Mouse (Mus musculus) G1E-ER4 (cell line): ENCODE results near the gene Pank3. TPM values are rescaled to one million over a fixed set of nuclear protein-coding genes. Genes with fewer than 3 reads are reported as not detected.

Experiments
- GATA1 ChIP-seq: IDR thresholded peaks from one replicate; pipeline ENCODE4 v1.8.0; 2012; ENCODE audit warnings: low read length, inconsistent platforms
- polyA plus RNA-seq: library from polyadenylated mRNA; stranded (reverse); fragments of >175 nt; gene quantifications from 2 replicates; pipeline ENCODE4 v1.2.3, GENCODE M21; 2012

Pank3 gene
- polyA plus RNA-seq, 1 experiment = 3.5 TPM

DNA sequence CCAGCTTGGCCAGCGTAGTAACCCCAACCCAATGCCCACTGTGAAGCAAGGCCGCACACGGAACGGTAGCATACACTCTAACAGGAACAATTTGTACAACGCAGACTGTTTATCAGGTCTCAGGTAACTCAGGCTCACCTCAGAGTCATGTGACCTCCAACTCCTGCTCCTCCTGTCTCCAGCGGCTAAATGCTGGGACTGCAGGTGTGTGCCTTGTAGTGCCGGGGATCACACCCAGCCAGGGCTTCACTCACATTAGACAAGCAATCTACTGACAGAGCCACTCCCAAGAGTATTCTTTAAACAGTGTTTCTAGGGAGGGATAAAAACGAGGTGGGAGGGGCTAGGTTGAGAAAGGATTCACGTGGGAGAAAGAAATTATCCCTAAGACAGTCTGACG is 42.2 kb downstream of the Pank3 start:
- TF ChIP-seq GATA1 = no peak

DNA sequence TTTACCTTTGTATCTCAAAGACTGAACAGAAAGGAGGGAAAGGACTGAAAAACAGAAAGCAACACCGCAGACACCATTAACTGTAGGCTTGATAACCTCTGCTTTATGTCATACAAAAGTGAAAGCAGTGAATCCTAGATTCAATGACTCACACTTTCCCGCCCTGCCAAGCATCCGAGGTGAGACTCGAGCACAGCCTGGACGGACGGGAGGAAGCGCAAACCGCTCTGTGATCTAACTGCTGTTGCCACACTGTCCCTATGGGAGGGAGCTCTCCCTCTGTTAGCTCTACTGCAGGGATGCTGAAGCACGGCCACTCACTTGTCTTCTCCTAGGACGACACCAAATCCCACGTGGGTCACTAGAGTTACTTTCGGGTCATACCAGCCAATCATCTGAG is 47.0 kb downstream of the Pank3 start:
- no peak for TF ChIP-seq GATA1

DNA sequence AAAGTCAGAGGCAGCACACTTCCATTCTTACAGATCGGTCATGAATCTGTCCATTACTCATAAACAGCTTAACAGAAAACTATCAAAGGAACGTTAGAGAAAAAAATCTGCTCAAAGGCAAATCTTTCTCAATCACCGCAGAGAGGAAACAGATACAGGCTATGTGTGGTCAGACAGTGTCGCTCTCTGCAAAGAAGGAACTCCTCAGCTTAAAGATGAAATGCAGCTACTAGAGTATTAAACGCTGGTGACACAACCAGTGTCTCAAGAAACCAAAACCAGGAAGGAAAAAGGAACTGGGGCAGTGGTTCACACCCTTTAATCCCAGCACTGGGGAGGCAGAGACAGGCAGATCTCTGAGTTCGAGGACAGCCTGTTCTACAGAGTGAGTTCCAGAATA is 58.4 kb downstream of the Pank3 start:
- no peak for TF ChIP-seq GATA1

DNA sequence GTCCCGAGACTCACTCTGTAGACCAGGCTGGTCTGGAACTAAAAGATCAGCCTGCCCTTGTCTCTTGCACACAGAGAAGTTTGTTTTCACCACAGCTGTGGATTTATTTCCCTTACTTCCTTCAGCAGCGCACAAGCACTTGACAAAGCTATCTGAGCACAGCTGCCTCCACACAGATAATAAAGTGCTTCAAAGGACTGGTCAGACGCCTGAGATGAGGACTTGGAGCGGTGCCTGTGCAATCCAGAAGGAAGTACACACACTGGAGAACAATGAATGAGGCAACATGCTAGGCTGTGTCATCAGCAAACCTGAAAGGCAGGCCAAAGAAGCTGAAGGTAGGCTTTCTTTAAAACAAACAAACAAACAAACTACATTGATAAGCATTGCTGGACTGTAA is 62.9 kb downstream of the Pank3 start:
- no peak for TF ChIP-seq GATA1

DNA sequence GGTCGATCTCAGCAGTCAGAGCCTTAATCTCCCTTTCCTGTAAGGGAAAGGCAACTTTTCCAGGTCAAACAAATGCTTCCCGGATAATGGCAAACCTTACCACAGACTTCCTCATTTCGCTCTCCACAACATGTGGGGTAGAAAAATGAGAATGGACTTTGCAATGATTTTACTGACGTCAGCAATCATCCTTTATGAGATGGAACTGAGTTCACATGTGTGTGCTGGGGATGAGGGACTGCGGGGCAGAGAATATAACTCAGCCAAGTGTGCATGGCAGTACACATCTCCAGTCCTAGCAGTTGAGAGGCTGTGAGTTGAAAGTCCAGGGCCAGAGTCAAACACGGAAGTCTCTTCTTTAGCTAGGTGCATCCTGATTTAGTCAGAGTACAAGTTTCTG is 64.0 kb downstream of the Pank3 start:
- TF ChIP-seq GATA1 = no peak

DNA sequence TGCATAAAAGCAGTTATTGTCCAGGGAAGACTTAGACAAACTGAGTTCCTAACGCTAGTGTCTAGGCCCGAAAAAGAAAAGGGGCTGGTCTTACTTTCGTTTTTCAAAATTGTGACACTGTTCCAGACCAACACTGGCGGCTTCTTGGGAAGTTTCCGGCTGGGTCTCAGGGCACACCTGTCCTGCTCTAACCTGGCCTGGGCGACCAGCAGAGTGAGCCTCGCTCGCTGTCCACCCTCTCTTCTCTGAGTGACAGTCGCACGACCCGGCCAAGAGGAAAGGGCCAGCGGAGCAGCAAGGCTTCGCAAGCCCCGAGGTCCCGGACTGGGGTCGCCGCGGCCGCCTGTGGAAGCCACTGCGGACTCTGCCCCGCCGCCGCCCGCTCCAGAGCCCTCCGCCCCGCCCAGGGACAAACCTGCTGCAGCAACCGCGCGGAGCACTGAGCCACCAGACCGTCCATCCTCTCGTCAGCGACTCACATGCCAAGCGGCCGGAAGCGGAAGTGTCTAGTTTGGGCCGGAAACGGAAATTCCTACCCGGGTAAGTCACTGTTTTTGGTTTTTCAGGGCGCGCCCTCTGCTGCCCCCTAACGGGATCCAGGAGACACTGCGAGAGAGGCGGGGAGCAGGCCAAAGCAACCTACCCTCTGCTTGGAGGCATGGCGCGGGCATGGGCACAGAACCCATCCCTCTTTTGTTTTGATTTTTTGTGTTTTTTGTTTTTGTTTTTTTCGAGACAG is 64.9 kb downstream of the Pank3 start, which contains the start of gene Rars:
Rars (minus strand) TSS at position 485 of the 739 bp plus-strand sequence.
- TF ChIP-seq GATA1 = no peak

DNA sequence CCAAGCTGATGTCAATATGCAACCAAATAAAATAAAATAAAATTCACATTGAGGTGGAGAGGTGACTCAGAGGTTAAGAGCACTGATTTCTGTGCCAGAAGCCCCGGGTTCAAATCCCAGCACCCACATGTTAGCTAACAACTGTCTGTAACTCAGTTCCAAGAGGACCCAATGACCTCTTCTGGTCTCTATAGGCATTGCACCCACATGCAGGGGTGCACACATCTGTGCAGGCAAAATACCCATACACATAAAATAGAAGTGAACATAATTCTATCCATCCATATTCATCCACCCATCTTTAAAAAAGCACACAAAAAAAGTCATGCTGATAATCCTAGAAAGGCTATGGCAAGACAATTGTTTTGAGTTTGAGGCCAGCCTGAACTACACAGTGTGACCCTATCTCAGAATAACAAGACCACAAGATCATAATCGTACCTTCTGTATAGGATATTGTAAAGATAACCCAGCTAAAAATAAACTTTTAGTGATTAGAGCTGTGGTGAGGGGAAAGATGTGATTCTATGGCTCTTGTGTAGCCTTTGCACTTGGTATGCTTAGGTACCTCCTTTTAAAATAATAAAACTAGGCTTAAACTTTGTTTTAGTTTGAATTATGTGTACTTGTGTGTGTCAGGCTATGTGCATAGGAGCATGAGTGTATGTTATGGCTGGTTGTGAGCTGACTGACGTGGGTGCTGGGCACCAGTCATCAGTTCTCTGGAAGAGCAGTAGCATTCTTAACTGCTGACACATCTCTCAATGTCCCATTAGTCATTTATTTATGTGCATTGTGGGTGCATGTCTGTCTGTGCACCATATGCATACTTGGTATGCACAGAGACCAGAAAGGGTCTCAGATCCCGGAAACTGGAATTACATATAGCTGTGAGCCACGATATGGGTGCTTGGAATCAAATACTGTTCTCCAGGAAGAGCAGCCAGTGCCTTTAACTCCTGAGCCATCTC is 68.2 kb downstream of the Pank3 start:
- TF ChIP-seq GATA1 = no peak

DNA sequence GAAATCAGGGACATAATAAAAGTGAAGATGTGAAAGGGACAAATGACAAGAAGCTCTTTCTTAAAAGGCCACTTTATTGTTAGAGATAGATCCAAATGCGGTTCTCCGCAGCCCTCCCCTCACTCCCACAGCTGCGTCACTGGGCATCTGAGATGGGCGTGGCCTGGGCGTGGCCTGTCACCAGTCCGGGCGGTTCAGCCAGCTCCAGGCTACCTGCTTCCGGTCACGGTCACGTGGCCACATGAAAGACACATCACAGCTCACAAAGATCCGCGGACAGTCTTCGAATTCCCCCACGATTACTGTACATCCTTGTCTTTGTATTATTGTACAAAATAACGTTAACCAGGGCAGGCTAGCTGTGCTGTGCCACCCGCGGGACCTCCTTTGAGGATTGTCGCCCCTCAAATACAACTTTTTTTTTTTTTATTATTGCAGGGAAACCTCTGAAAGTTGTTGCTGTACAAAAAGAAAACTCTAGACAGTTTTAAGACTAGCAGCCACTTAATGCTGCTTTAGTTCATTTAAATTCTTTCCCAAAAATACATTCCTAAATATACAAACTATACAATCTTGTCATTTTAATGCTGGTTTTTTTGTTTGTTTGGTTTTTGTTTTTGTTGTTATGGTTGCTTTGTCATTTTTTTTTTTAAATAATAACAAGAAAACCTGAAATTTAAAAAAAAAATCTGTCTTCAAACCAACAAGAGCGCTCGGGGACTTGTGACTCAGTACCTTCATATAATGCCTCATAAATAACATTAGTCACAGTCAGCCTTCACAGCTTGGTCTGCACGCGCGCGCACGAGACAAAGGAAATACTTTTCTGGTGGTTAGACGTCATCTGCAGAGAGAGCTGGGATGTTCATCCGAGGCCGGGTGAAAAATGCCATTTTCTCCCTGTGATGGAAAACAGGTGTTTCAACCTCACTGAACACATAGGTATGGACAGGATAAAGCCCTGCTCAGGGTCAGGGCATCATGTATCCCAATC is 69.4 kb downstream of the Pank3 start:
- TF ChIP-seq GATA1 = no peak

DNA sequence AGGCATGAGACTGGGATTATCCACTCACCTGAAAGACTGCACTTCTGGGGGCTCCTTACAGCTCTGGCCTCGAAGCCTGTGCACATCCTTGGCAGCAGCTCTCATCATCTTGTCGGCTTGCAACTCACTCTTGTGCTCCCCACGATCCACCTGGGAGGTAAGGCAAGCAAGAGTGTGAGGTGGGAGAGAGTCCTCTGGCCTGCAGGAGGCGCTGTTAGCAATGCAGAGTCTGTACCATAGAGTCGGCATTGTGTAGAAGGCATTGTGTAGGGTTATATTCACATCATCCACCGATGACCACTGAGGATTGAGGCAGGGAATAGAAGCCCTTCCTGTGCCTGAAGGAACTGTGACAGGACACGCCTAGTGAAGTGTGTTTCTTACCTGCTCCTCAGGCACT is 71.0 kb downstream of the Pank3 start:
- TF ChIP-seq GATA1 = no peak

Other genes starting within 250 kb of the Pank3 start
- not detected in 2 replicates for gene Fbll1, start 29.4 kb downstream of the Pank3 start, polyA plus RNA-seq
- gene Rars, start 65.0 kb downstream of the Pank3 start, polyA plus RNA-seq = 4.2 and 5.8 TPM in 2 replicates
- gene Wwc1, start 211.0 kb downstream of the Pank3 start, polyA plus RNA-seq = not detected in 2 replicates